Mouse (Mus musculus) embryonic fibroblast, embryonic 13.5 days (primary cell): ENCODE measurements around the gene Zdhhc19. TPM values are rescaled to one million over a fixed set of nuclear protein-coding genes. Genes with fewer than 3 reads are reported as not detected.

Experiments
- H3K27ac ChIP-seq: 2 replicates; pipeline ENCODE4 v1.5.1; 2012; ENCODE audit warnings: low read length, control low read depth, inconsistent platforms; ENCODE audit not compliant: insufficient read depth
- H3K4me1 ChIP-seq: 2 replicates; pipeline ENCODE4 v1.6.1; 2011; ENCODE audit warnings: low read length; ENCODE audit not compliant: control insufficient read depth, insufficient read depth
- H3K4me3 ChIP-seq: 2 replicates; pipeline ENCODE4 v1.5.1; 2011; ENCODE audit warnings: mild to moderate bottlenecking, control low read depth, low read length; ENCODE audit not compliant: insufficient read depth
- CTCF ChIP-seq: IDR thresholded peaks from 2 replicates; pipeline ENCODE4 v1.5.1; 2011; ENCODE audit warnings: mild to moderate bottlenecking, control low read depth, low read length, moderate library complexity, borderline replicate concordance; ENCODE audit not compliant: insufficient read depth
- POLR2A ChIP-seq: IDR thresholded peaks from 2 replicates; pipeline ENCODE4 v1.6.1; 2011; ENCODE audit warnings: low read depth, mild to moderate bottlenecking, control low read depth, low read length, moderate library complexity
- polyA plus RNA-seq: library from polyadenylated mRNA; stranded (reverse); fragments of >200 nt; gene quantifications from 2 replicates; pipeline ENCODE4 v1.2.4, GENCODE M21; 2011; ENCODE audit warnings: low read depth; ENCODE audit not compliant: missing spikeins, insufficient read length

Zdhhc19 gene
- polyA plus RNA-seq, 1 experiment: not detected

- no peak overlapping the region for H3K27ac ChIP-seq
- no peak overlapping the region for H3K4me3 ChIP-seq
- no peaks in the 10 kb centered on the region for H3K4me1 ChIP-seq
- TF ChIP-seq POLR2A: no peak
- TF ChIP-seq CTCF: no peak
Observed at GRCm38 (mm10) chr16:32586482-32586881, 90.4 kb downstream of the Zdhhc19 start.

GRCm38 (mm10) chr16:32588568-32588967 lies 92.5 kb downstream of the Zdhhc19 start:
- Histone ChIP-seq H3K27ac (no peak overlapping the region), H3K4me3 (no peak overlapping the region), H3K4me1 (no peaks in the 10 kb centered on the region)
- no peak for TF ChIP-seq CTCF
- TF ChIP-seq POLR2A: no peak

- Histone ChIP-seq H3K4me1 (no peaks in the 10 kb centered on the region), H3K4me3 (no peak overlapping the region), H3K27ac (no peak overlapping the region)
- TF ChIP-seq POLR2A (no peak), CTCF (no peak)
Observed at GRCm38 (mm10) chr16:32591521-32591920, 95.5 kb downstream of the Zdhhc19 start.

- H3K4me3 ChIP-seq: no peak overlapping the region
- no peak for TF ChIP-seq CTCF
- no peak for TF ChIP-seq POLR2A
- H3K27ac ChIP-seq: no peak overlapping the region
- no peaks in the 10 kb centered on the region for H3K4me1 ChIP-seq
Observed at GRCm38 (mm10) chr16:32593283-32593805, 97.3 kb downstream of the Zdhhc19 start.

- TF ChIP-seq POLR2A (no peak), CTCF (no peak)
- H3K4me3 ChIP-seq: no peak overlapping the region
- H3K27ac ChIP-seq: no peak overlapping the region
- no peaks in the 10 kb centered on the region for H3K4me1 ChIP-seq
Observed at GRCm38 (mm10) chr16:32593916-32594315, 97.9 kb downstream of the Zdhhc19 start.

GRCm38 (mm10) chr16:32594701-32595100 lies 98.6 kb downstream of the Zdhhc19 start:
- Histone ChIP-seq H3K4me3 (no peak overlapping the region), H3K27ac (no peak overlapping the region), H3K4me1 (no peaks in the 10 kb centered on the region)
- TF ChIP-seq POLR2A: no peak
- TF ChIP-seq CTCF: no peak

GRCm38 (mm10) chr16:32595142-32595855 lies 99.2 kb downstream of the Zdhhc19 start:
- no peak overlapping the region for H3K27ac ChIP-seq
- no peaks in the 10 kb centered on the region for H3K4me1 ChIP-seq
- H3K4me3 ChIP-seq: no peak overlapping the region
- TF ChIP-seq POLR2A: no peak

GRCm38 (mm10) chr16:32597909-32598381 lies 101.9 kb downstream of the Zdhhc19 start:
- no peak for TF ChIP-seq CTCF
- Histone ChIP-seq H3K4me1 (no peaks in the 10 kb centered on the region), H3K27ac (no peak overlapping the region), H3K4me3 (no peak overlapping the region)

GRCm38 (mm10) chr16:32599151-32599550 lies 103.1 kb downstream of the Zdhhc19 start:
- H3K4me1 ChIP-seq: no peaks in the 10 kb centered on the region
- H3K27ac ChIP-seq: no peak overlapping the region
- TF ChIP-seq CTCF (no peak), POLR2A (no peak)
- no peak overlapping the region for H3K4me3 ChIP-seq

- H3K27ac ChIP-seq: no peak overlapping the region
- H3K4me3 ChIP-seq: no peak overlapping the region
- no peaks in the 10 kb centered on the region for H3K4me1 ChIP-seq
- TF ChIP-seq POLR2A: no peak
- TF ChIP-seq CTCF: no peak
Observed at GRCm38 (mm10) chr16:32602193-32602685, 106.2 kb downstream of the Zdhhc19 start.
